Mouse (Mus musculus) thymus, postnatal 0 days (tissue): ENCODE data around the gene Maf. TPM values are rescaled to one million over a fixed set of nuclear protein-coding genes. Genes with fewer than 3 reads are reported as not detected.
A peak's percentile ranks its signal among the peaks of the same experiment; 100 is the strongest.

Experiments
- DNase-seq: peaks from one replicate; pipeline ENCODE4 v3.0.0-alpha.2; 2015; ENCODE audit warnings: low spot score
- polyA plus RNA-seq: library from polyadenylated mRNA; unstranded; fragments of >200 nt; fragmentation: Nextera tagmentation; extraction: Ambion mirVana; gene quantifications from 2 replicates; pipeline ENCODE4 v1.2.1, GENCODE M21; 2015

Gene Maf
- polyA plus RNA-seq, 1 experiment from 2014 or later, result 9.3 TPM

- DNase-seq, result peak; percentile 50
These were observed 1.9 kb downstream of the Maf start for GRCm38 (mm10) chr8:115705591-115706110.

GRCm38 (mm10) chr8:115703056-115703455, 4.5 kb downstream of the Maf start:
- DNase-seq, result no peak

GRCm38 (mm10) chr8:115701001-115701400, 6.6 kb downstream of the Maf start:
- no peak for DNase-seq

- no peak for DNase-seq
These were observed 8.4 kb downstream of the Maf start for GRCm38 (mm10) chr8:115699151-115699550.

GRCm38 (mm10) chr8:115697410-115697809, 10.2 kb downstream of the Maf start:
- no peak for DNase-seq

GRCm38 (mm10) chr8:115696661-115697060, 10.9 kb downstream of the Maf start:
- DNase-seq, result no peak

GRCm38 (mm10) chr8:115687349-115687748, 20.2 kb downstream of the Maf start:
- DNase-seq, result no peak

- no peak for DNase-seq
These were observed 24.3 kb downstream of the Maf start for GRCm38 (mm10) chr8:115683309-115683708.

- no peak for DNase-seq
These were observed 28.1 kb downstream of the Maf start for GRCm38 (mm10) chr8:115679539-115679938.

GRCm38 (mm10) chr8:115664866-115665265, 42.7 kb downstream of the Maf start:
- no peak for DNase-seq

- DNase-seq, result no peak
These were observed 57.5 kb downstream of the Maf start for GRCm38 (mm10) chr8:115650110-115650521.

GRCm38 (mm10) chr8:115645139-115645538, 62.5 kb downstream of the Maf start:
- no peak for DNase-seq

- DNase-seq, result no peak
These were observed 65.7 kb downstream of the Maf start for GRCm38 (mm10) chr8:115641936-115642335.

- no peak for DNase-seq
These were observed 67.6 kb downstream of the Maf start for GRCm38 (mm10) chr8:115639951-115640350.

GRCm38 (mm10) chr8:115636751-115637150, 70.8 kb downstream of the Maf start:
- DNase-seq, result no peak
